Mouse (Mus musculus) hindlimb bud, embryonic 11.5 days (tissue): ENCODE results near the gene Slc8a3.

ENCODE experiments used
- DNase-seq: peaks from one replicate; pipeline ENCODE4 v3.0.0-alpha.2; 2012; ENCODE audit warnings: low read depth, low spot score; ENCODE audit errors: extremely low spot score

Slc8a3 gene

DNA sequence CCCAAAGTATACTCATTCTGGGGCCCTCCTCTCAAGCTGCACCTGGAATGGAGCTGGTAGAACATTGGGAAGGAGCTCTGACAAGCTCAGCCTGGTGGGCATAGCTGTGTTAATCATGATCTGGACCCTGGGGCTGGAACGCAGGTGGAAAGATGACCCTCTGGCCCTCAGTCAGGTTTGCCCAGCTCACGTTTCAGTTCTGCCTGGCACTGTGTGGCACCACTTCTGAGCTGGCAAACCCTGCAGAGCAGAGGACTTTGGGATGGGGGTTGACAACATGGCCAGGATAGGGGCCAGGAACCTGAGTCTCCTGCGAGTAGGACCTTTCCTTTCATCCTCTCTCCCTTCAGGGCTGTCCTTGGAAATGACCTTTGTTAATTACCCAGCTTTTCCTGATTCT is 146.3 kb downstream of the Slc8a3 start:
- no peak for DNase-seq

DNA sequence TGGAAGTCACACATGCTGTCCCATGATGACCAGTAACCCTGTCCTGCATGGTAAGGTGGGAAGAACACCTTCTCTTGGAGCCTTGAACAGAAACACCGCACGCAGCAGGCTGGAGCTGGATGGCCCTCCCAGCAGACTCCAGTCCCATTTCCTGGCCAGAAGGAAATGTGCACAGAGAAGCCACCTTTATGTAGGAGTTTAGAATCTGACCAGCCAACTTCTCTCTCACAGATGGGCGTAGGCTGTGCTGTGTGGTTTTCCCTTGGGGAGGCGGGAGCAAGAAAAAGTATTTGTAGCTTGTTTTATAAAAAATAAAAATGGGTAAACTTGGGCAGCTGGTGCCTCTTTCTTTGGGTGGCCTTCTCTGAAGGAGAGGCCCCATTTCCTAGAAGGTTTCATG is 146.9 kb downstream of the Slc8a3 start:
- no peak for DNase-seq

DNA sequence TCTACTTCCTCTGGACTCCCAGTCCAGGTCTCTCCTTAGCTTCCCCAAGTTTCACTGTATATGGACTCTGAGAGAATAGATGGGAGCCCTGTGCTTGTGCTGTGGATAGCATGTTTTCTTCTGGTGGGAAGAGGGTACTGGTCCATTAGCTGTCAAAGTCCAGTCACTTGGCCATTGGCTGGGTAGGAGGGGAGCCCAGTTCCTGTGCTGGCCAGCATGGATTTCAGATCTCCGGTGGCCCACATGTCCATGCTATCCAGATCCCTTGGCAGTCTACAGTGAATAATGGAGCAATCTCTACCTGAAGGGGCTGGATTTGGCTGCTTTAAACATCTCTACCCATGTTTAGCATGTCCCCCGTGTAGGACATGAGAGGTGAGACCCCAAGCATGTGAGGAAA is 148.0 kb downstream of the Slc8a3 start:
- DNase-seq: no peak

DNA sequence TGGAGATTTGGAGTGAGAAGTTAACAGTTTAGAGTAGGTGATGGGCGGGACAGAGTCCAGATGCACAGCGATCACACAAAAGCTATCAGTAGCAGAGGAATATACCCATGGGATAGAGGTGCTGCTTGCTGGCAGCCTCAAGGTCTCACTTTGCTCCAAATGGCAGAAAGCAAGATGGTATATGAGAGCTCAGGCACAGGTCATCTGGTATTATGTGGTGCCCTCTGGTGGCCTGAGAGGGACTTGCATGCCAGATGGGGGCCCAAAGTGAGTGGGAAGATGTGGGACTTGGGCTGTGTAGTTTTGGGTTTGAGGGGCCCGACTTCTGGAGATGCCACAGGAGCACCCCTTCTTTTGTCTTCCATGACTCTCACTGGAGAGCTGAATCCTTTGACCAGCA is 150.9 kb downstream of the Slc8a3 start:
- DNase-seq: no peak

DNA sequence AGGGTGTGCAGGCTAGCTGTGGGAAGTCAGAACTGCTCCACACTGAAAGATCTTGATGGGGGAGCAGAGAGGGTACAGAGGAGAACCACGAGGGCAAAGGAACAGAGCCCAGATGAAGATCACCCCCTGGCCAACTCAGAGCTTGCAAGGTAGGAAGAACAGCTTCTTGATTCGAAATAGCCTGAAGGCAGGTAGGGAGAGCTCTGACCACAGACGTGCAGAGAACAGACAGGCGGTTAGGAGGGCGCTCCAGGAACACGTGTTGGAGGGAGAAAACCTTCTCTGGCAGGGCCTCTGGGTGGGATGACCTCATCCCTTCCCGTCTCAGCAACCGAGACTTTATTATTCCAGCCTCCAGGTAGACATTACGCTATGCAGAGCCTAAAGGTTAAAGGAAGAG is 157.7 kb downstream of the Slc8a3 start:
- DNase-seq: no peak

DNA sequence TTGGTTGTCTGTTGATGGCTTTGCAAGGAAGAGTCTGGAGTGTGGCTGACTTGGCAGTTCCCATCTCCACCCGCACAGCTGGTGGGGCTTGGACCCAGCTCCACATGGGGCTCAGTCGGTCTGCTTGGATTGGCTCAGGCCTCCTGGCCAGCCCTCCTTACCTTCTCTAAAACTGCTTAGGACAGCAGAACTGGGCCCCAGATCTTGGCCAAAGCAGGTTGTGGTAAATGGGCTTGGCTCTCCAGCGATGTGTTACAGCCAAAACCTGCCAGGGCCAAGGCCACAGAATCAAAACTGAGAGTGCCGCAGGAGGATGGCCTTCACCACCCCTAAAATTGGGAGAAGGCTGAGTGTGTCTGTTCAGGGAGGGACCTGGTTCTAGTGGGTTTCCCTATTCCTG is 159.1 kb downstream of the Slc8a3 start:
- DNase-seq: no peak

DNA sequence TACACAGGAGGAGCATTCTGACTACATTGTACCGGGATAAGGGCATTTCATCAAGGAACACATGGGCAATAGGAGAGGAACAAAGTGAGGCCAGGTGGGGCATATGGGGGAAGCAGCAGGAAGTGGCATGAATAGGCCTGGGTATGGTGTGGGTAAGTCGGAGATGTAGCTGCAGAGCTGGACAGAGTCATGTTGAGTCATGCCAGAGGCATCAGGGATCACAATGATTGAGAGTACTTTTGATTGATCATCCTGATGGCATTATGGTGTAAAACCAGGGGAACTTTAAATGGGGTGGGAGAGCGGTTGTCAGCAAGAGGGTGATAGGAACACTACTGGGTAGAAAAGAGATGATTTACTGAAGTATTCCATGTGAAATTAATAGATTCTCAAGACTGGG is 160.0 kb downstream of the Slc8a3 start:
- DNase-seq: no peak

DNA sequence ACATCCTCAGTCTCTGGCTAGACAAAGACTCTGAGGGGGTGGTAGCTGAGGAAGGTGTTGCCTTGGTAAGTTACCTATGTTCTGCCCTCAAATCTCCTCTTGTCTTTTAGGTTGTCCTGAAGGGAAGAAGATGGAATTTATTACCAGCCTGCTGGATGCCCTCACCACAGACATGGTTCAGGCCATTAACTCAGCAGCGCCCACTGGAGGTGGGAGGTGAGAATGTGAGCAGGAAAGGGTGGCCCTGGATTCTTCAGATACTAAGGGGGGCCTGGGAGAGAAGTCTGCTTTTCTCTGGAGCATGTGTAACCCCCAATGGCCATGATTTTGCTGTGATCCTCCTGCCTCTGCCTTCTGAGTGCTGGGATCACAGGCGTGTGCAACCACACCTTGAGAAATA is 162.9 kb downstream of the Slc8a3 start:
- DNase-seq: no peak

DNA sequence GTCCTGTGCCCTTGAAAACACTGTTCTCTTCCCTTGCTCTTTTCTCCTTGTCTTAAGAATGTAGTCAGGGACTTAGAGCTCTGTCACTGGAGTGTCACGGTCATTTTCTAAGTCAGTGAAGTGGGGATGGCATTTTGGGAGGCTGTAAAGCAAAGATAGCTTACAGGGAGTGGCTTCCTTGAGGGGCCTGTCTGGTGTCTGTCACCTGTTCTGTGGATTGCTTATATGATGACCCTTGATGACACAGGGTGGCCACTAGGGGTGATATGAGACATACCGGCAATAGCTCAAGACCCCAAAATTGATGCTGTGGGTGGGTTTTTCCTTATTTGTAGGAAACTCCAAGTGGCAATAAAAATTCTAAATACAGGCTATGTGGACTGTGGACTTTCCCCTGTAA is 164.5 kb downstream of the Slc8a3 start:
- no peak for DNase-seq

DNA sequence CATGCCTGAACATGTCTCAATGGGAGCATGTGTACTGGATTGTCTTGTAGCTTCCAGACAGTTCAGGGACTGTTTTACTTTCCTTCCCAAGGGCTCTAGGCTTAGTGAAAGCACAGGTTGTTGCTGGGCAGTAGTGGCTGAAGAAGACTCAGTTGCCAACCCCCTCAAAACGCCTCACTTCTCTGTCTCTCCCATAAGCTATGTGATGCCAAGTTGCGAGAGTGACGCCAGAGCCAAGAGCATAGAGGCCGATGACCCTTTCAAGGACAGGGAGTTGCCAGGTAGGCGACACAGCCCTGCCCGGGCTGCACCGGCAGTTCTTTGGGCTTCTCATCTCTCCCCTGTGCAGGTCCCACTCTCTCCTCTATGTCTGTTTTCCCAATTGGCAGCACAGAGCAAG is 164.9 kb downstream of the Slc8a3 start:
- no peak for DNase-seq

DNA sequence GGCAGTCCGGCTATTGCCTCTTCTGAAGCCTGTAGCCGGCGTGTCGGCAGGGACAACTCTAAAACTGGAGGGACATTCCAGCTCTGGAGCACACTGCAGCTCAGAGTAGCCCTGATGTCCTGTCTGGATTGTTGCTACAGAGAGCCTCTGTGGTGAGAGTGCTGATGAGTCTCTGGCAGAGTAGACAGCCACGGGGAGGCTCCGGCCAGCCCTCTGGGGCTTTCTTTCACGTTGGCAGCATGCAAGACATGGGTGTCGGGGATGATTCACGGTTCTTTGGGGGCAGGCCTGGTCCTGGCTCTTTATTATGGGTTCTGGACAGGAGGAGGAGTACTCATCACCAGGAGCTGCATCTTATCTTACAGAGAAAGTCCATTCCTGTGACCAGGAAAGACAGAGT is 165.8 kb downstream of the Slc8a3 start:
- no peak for DNase-seq

DNA sequence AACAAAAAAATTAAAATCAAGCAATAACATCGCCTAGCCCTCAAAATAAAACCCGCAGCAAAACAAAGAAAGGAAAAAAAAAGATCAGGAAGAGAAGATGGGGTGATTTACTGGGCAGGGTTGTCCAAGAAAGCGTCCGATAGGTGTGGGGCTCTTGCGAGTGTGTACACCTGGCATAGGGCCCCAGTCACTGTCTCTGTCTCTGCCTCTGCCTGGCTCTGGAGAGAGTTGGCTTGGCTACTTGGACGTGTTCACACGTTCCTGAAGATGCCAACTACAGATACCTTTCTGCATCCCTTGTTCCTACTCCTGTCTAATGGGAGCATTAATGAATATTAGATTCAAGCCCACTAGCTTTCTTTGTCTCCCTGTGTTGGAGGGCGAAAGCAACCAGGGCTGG is 166.4 kb downstream of the Slc8a3 start:
- no peak for DNase-seq

DNA sequence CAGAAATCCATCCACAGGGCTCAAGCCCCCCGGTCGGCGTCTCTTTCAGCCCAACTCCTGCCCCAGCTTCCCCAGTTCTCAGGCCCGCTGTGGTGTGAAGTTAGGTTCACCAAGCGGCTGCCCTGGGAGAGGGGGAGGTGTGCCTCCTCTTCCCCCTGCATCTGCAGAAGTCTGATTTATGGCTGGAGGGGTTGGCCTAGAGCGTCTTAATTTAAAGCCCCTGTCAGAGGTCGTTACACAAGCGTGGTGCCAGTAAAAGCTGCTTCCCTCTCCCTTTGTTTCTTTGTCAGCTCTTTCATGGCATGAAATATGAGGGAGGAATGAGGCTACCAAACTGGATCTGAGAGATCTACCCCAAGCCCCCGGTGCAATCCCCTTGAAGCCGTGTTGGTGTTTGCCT is 166.9 kb downstream of the Slc8a3 start:
- peak; percentile 52 for DNase-seq

DNA sequence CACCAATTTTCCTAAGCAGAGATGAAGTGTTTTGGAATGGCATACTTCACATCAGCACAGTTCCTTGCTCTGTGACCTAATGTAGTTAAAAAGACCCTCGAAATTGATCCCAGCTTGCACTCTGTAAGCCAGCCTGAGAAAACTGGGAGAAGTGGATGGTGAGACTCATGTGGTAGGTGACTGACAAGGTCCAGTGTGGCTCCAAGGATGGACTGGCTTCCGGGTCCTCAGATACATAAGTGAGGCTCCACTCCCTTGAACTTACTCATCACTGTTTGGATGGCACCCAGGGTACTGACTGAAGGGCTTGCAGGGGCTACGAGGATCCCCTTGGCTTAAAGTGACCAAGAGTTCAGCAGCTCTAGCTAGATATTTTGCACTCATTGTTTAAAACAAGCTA is 169.4 kb downstream of the Slc8a3 start:
- no peak for DNase-seq

DNA sequence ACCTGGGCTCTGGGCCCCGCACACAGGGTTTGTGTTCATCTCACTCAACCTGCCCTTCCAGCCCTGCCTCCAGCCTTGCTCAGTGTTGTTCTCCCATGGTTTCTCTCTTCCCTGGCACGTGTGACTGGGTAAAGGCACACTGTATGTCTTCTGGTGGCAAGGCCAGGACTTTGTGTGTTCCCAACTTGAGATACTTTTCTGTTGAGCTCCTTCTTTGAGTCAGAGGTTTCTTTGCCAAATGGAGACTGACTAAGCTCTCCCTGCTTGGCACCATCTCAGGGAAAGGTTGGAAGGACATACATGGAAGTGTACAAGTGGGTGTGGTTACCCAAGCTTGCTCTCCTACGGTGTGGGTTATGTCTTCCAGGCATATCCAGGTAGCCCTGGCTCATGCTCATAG is 169.8 kb downstream of the Slc8a3 start:
- DNase-seq: no peak

DNA sequence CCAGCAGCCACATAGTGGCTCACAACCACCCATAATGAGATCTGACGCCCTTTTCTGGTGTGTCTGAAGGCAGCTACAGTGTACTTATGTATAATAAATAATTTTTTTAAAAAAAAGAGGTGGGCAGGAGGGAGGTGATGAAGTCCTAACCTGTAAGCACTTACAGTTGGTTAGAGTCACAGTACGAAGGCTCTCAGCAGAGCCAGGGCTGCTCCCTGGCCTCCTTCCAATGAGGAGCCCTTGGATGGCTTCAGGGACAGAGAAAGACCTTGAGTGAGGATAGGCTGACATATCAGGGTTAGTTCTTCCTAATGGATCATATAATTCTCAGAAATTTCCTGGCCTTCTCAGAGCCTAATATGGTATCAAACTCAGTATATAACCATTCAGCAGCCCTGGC is 171.7 kb downstream of the Slc8a3 start:
- DNase-seq: no peak

DNA sequence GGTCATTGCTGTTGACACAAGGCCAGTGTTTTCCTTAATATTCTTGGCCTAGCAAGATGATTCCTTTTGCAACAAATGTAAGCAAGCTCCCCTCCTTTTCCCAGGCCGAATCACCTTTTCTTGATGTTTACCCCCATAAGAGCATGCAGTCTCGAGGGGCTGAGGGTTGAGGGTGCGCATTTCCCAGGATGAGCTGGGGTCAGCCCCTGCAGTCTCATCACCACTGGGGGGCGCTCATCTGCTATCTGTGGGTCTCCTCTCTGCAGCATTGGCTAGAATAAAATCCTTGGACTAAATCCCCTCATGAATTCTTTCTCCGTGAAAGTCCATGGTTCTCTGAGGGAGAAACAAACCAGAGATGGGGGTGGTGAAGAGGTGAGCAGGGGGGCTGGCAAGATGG is 172.1 kb downstream of the Slc8a3 start:
- DNase-seq: no peak

DNA sequence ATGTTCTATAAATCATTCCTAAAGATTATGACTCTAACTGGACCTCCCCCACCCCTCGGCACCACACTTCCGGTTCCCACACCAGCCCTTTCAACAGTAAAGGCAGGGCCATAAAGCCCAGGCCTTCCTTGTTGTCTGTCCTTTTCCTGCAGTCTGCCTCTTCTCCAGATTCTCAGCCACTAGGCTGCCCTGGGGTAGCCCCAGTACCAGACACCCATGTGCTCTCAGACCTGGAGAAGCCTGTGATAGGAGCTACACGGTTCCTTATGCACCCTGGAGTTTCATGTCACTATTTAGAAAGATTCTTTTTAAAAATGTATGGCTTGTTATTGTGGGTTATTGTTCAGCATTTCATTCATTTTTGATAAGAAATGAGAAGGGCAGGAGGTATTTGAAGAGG is 172.6 kb downstream of the Slc8a3 start:
- no peak for DNase-seq

DNA sequence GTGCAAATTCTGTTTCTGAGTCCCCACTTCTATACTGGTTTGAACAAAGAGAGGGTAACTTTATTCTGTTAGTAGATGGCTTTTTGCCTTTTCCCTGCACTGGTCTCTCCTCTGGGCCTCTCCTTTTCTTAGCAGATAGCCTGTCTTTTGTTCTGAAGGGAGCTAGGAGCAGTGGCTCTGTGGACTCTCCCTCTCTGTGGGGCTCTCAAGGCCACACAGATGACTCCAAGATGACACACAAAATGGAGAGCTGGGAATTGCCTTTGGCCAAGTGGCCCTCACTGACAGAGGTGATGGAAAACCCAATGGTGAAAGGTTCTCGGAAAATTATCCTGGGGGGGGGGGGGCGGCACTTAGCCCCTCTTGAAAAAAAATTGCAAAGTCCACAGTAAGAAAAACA is 173.0 kb downstream of the Slc8a3 start:
- no peak for DNase-seq

DNA sequence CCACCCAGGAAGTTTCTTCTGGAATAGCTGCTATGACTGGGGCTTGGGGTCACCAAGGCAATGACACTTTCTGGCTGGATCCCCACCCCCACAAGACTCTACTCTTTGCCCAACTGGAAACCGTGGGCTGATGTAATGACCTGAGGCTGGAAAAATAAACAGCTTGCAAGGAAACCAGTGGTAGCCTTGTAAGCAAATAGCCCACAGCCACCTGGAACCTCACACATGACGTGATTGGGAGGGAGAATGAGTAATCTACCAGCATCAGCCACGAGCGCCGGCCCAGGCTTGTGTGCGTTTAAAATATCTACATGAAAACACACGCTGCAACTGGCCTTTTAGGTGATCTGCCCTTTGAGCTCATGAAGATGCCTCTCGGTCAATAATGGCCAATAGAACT is 176.1 kb downstream of the Slc8a3 start:
- no peak for DNase-seq

DNA sequence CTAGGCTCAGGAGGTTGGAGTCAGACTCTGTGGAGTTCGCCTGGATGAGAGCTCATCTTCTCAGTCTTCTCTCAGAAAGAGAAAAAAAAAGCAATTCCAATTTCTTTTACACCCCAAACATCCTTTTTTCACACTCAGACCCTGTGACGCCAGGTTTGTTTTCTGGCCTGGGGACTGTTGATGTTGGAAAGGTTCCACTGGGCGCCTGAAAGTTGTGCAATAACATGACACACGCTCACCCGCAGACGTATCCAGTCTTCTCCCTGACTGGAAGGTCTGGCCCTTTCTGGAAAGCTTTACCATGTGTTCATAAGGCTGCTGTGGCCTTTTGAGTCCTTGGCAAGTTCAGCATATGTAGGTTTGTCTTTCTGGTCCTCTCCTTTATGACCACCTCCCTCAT is 177.3 kb downstream of the Slc8a3 start:
- DNase-seq: no peak

DNA sequence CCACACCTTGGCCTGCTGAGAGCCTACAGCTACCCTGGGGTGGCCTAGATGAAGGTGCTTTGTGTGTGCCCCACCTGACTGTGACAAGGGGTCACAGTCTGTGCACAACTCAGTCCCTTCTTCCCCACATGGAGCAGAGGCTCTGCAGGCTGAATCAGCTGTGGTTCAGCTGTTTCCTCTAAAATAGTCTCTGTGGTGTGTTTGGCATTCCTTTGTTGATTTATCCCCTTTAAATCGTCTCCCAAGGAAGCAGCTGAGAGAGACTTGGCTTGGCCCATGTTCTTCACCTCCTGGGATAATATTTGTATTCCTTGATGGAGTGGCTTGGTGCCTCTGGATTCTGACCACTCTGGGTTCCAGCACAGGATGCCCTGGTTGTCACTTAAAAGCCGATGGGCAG is 180.9 kb downstream of the Slc8a3 start:
- DNase-seq: no peak

DNA sequence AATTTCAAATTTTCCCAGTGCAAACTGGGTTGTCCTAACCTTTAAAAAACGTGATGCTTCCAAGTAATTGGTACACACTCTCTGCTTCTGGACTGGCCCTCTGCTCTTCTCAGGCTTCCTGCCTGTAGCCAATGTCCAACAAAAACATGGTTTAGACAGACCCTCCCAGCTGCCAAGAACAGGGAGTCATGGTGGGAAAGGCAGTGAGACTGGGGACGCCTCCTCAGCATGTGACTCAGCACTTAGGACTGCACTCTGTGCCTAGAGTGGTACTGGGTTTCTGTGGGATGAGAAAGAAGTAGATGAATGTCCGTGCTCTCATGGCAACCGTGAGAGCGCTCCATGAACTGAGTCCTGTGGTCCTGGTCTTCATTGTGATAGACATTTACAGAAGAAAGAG is 182.1 kb downstream of the Slc8a3 start:
- no peak for DNase-seq

DNA sequence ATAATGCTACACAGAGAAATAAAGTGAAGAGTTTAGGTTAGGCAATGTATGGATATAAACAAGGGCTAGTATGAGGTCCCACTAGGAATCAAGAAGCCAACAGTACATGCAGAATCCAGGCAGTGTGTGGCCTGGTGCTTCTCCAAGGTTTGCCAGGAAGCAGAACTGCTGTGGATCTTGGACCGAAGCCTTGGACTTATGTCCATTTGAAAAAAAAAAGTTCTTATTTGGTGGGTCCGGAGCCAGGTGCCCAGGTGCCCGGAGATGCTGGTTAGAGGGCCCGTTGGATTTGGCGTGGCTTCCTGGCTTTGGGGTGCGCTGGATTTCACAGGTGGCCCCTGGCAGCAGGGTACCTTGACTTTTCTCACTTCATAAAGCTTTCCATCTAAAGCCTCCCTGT is 185.0 kb downstream of the Slc8a3 start:
- DNase-seq: no peak
